Mouse (Mus musculus): ENCODE measurements around the gene Tapt1. TPM values are rescaled to one million over a fixed set of nuclear protein-coding genes. Genes with fewer than 3 reads are reported as not detected.

Gene Tapt1
- polyA plus RNA-seq, 1 experiment from 2014 or later, result 26.7 TPM

GRCm38 (mm10) chr5:44197806-44198205 lies 28.6 kb downstream of the Tapt1 start:
- Histone ChIP-seq H3K9ac (no peak overlapping the region), H3K9me3 (replicated peaks) (no peaks in the 10 kb centered on the region), H3K27me3 (no peaks in the 10 kb centered on the region), H3K36me3 (peaks cover 48% of the 10 kb centered on the region), H3K4me2 (no peak overlapping the region), H3K4me1 (replicated peaks) (peaks cover 45% of the 10 kb centered on the region), H3K27ac (0 out of 2 replicates have a peak overlapping the region, but pooled peaks have one; percentile 12), H3K4me3 (replicated peaks) (no peak overlapping the region)
- ATAC-seq (ENCODE audit: low read depth) (no peak), DNase-seq (no peak)
- WGBS (ENCODE audit: insufficient replicate concordance), result 49% methylated on average over 5 of the region's 5 CpGs

- Histone ChIP-seq H3K36me3 (peaks cover 59% of the 10 kb centered on the region), H3K27me3 (no peaks in the 10 kb centered on the region), H3K9me3 (replicated peaks) (no peaks in the 10 kb centered on the region), H3K9ac (no peak overlapping the region), H3K4me1 (replicated peaks) (peaks cover 37% of the 10 kb centered on the region), H3K27ac (peak overlapping the region; percentile 68), H3K4me3 (replicated peaks) (no peak overlapping the region), H3K4me2 (0 out of 2 replicates have a peak overlapping the region, but pooled peaks have one; percentile 10)
- 48% methylated on average over 4 of the region's 4 CpGs for WGBS (ENCODE audit: insufficient replicate concordance)
- DNase-seq (peak; percentile 34), ATAC-seq (ENCODE audit: low read depth) (peak; percentile 82)
These were observed 30.3 kb downstream of the Tapt1 start for GRCm38 (mm10) chr5:44196167-44196566.

GRCm38 (mm10) chr5:44187370-44187769 lies 39.1 kb downstream of the Tapt1 start:
- no peak overlapping the region for H3K4me2 ChIP-seq
- no peaks in the 10 kb centered on the region for H3K9me3 ChIP-seq (replicated peaks)

GRCm38 (mm10) chr5:44181669-44182068 lies 44.8 kb downstream of the Tapt1 start:
- Histone ChIP-seq H3K4me2 (no peak overlapping the region), H3K9ac (no peak overlapping the region), H3K4me3 (replicated peaks) (no peak overlapping the region), H3K27ac (no peak overlapping the region), H3K4me1 (replicated peaks) (no peaks in the 10 kb centered on the region), H3K36me3 (peaks cover 88% of the 10 kb centered on the region), H3K27me3 (no peaks in the 10 kb centered on the region), H3K9me3 (replicated peaks) (no peaks in the 10 kb centered on the region)
- WGBS (ENCODE audit: insufficient replicate concordance), result 76% methylated on average over 3 of the region's 3 CpGs
- DNase-seq (no peak), ATAC-seq (ENCODE audit: low read depth) (no peak)

More at GRCm38 (mm10) chr5:44187370-44187769, 39.1 kb downstream of the Tapt1 start:
- no peaks in the 10 kb centered on the region for H3K4me1 ChIP-seq (replicated peaks)
- H3K9ac ChIP-seq, result no peak overlapping the region
- no peak overlapping the region for H3K4me3 ChIP-seq (replicated peaks)
- DNase-seq (no peak), ATAC-seq (ENCODE audit: low read depth) (no peak)
- no peaks in the 10 kb centered on the region for H3K27me3 ChIP-seq
- peaks cover 86% of the 10 kb centered on the region for H3K36me3 ChIP-seq
- H3K27ac ChIP-seq, result no peak overlapping the region

- H3K4me1 ChIP-seq (replicated peaks), result no peaks in the 10 kb centered on the region
- H3K4me3 ChIP-seq (replicated peaks), result no peak overlapping the region
- no peaks in the 10 kb centered on the region for H3K9me3 ChIP-seq (replicated peaks)
- H3K9ac ChIP-seq, result no peak overlapping the region
- ATAC-seq (ENCODE audit: low read depth) (no peak), DNase-seq (no peak)
- peaks cover 89% of the 10 kb centered on the region for H3K36me3 ChIP-seq
- WGBS (ENCODE audit: insufficient replicate concordance), result 82% methylated on average over 3 of the region's 3 CpGs
- H3K27ac ChIP-seq, result no peak overlapping the region
- H3K27me3 ChIP-seq, result no peaks in the 10 kb centered on the region
- no peak overlapping the region for H3K4me2 ChIP-seq
These were observed 46.0 kb downstream of the Tapt1 start for GRCm38 (mm10) chr5:44180450-44180849.

GRCm38 (mm10) chr5:44174046-44174445 lies 52.4 kb downstream of the Tapt1 start:
- Histone ChIP-seq H3K4me3 (replicated peaks) (no peak overlapping the region), H3K27ac (no peak overlapping the region), H3K27me3 (no peaks in the 10 kb centered on the region), H3K4me1 (replicated peaks) (no peaks in the 10 kb centered on the region), H3K9me3 (replicated peaks) (no peaks in the 10 kb centered on the region), H3K36me3 (peaks cover 74% of the 10 kb centered on the region), H3K4me2 (no peak overlapping the region), H3K9ac (no peak overlapping the region)
- 87% methylated on average over 5 of the region's 5 CpGs for WGBS (ENCODE audit: insufficient replicate concordance)
- ATAC-seq (ENCODE audit: low read depth), result no peak
- DNase-seq, result no peak

GRCm38 (mm10) chr5:44166866-44167265 lies 59.6 kb downstream of the Tapt1 start:
- no peaks in the 10 kb centered on the region for H3K27me3 ChIP-seq
- H3K27ac ChIP-seq, result no peak overlapping the region
- no peaks in the 10 kb centered on the region for H3K4me1 ChIP-seq (replicated peaks)
- DNase-seq, result no peak
- 72% methylated on average over 6 of the region's 6 CpGs for WGBS (ENCODE audit: insufficient replicate concordance)
- H3K4me2 ChIP-seq, result no peak overlapping the region
- no peak overlapping the region for H3K9ac ChIP-seq
- no peaks in the 10 kb centered on the region for H3K9me3 ChIP-seq (replicated peaks)
- H3K36me3 ChIP-seq, result peaks cover 9% of the 10 kb centered on the region; the same call in 1 of the 2 replicates
- ATAC-seq (ENCODE audit: low read depth), result no peak
- no peak overlapping the region for H3K4me3 ChIP-seq (replicated peaks)

GRCm38 (mm10) chr5:44165854-44166253 lies 60.6 kb downstream of the Tapt1 start:
- WGBS (ENCODE audit: insufficient replicate concordance), result 43% methylated on average over 2 of the region's 2 CpGs
- H3K27ac ChIP-seq, result no peak overlapping the region
- peaks cover under 1% of the 10 kb centered on the region; the same call in 1 of the 2 replicates for H3K36me3 ChIP-seq
- H3K9ac ChIP-seq, result no peak overlapping the region
- ATAC-seq (ENCODE audit: low read depth) (peak; percentile 41; the same call in 1 of the 2 replicates), DNase-seq (no peak)
- no peaks in the 10 kb centered on the region for H3K27me3 ChIP-seq
- no peak overlapping the region for H3K4me2 ChIP-seq
- H3K9me3 ChIP-seq (replicated peaks), result no peaks in the 10 kb centered on the region
- no peaks in the 10 kb centered on the region for H3K4me1 ChIP-seq (replicated peaks)
- H3K4me3 ChIP-seq (replicated peaks), result no peak overlapping the region

GRCm38 (mm10) chr5:44164233-44164776 lies 62.1 kb downstream of the Tapt1 start:
- Histone ChIP-seq H3K9me3 (replicated peaks) (no peaks in the 10 kb centered on the region), H3K27ac (no peak overlapping the region), H3K4me1 (replicated peaks) (no peaks in the 10 kb centered on the region), H3K36me3 (no peaks in the 10 kb centered on the region), H3K27me3 (no peaks in the 10 kb centered on the region), H3K4me2 (no peak overlapping the region), H3K4me3 (replicated peaks) (no peak overlapping the region), H3K9ac (no peak overlapping the region)
- no peak for DNase-seq
- no peak for ATAC-seq (ENCODE audit: low read depth)
- WGBS (ENCODE audit: insufficient replicate concordance), result 44% methylated on average over 7 of the region's 7 CpGs

GRCm38 (mm10) chr5:44163318-44163717 lies 63.1 kb downstream of the Tapt1 start:
- Histone ChIP-seq H3K4me3 (replicated peaks) (no peak overlapping the region), H3K9me3 (replicated peaks) (no peaks in the 10 kb centered on the region), H3K27ac (no peak overlapping the region), H3K4me1 (replicated peaks) (no peaks in the 10 kb centered on the region), H3K4me2 (no peak overlapping the region), H3K9ac (no peak overlapping the region), H3K27me3 (no peaks in the 10 kb centered on the region), H3K36me3 (no peaks in the 10 kb centered on the region)
- WGBS (ENCODE audit: insufficient replicate concordance), result 72% methylated on average over 3 of the region's 3 CpGs
- DNase-seq (no peak), ATAC-seq (ENCODE audit: low read depth) (no peak)

- no peak for ATAC-seq (ENCODE audit: low read depth)
- Histone ChIP-seq H3K9ac (no peak overlapping the region), H3K27me3 (no peaks in the 10 kb centered on the region), H3K4me2 (no peak overlapping the region), H3K36me3 (no peaks in the 10 kb centered on the region), H3K9me3 (replicated peaks) (no peaks in the 10 kb centered on the region), H3K4me3 (replicated peaks) (no peak overlapping the region), H3K4me1 (replicated peaks) (no peaks in the 10 kb centered on the region), H3K27ac (no peak overlapping the region)
- 74% methylated on average over 7 of the region's 7 CpGs for WGBS (ENCODE audit: insufficient replicate concordance)
- no peak for DNase-seq
These were observed 63.6 kb downstream of the Tapt1 start for GRCm38 (mm10) chr5:44162786-44163185.

GRCm38 (mm10) chr5:44159679-44160438 lies 66.6 kb downstream of the Tapt1 start:
- Histone ChIP-seq H3K27me3 (no peaks in the 10 kb centered on the region), H3K4me3 (replicated peaks) (no peak overlapping the region), H3K9ac (no peak overlapping the region), H3K27ac (no peak overlapping the region), H3K36me3 (no peaks in the 10 kb centered on the region), H3K4me1 (replicated peaks) (no peaks in the 10 kb centered on the region), H3K9me3 (replicated peaks) (no peaks in the 10 kb centered on the region), H3K4me2 (no peak overlapping the region)
- ATAC-seq (ENCODE audit: low read depth) (no peak), DNase-seq (no peak)
- 48% methylated on average over 4 of the region's 4 CpGs for WGBS (ENCODE audit: insufficient replicate concordance)

Measured in liver, embryonic 13.5 days (tissue).